Mouse (Mus musculus) liver, postnatal 0 days (tissue): ENCODE measurements around the gene Arl4a. TPM values are rescaled to one million over a fixed set of nuclear protein-coding genes. Genes with fewer than 3 reads are reported as not detected.

Experiments
- ATAC-seq: fragments of 200-750 bp; cut with Nextera tagmentation; 2 replicates; pipeline ENCODE4 v1.8.0; 2017; ENCODE audit warnings: mild to moderate bottlenecking, moderate library complexity
- DNase-seq: peaks from one replicate; pipeline ENCODE4 v3.0.0-alpha.2; 2016
- H3K27ac ChIP-seq: fragments of 300-500 bp; sonication (generic); 2 replicates; pipeline ENCODE4 v1.5.1; 2014; ENCODE audit warnings: antibody characterized with exemption, moderate library complexity, mild to moderate bottlenecking, low read depth
- H3K27me3 ChIP-seq: fragments of 300-500 bp; sonication (generic); 2 replicates; pipeline ENCODE4 v1.6.1; 2014; ENCODE audit warnings: low read length, control low read depth, mixed read lengths; ENCODE audit not compliant: insufficient read depth
- H3K36me3 ChIP-seq: fragments of 300-500 bp; sonication (generic); replicated peaks from 2 replicates; pipeline ENCODE4 v1.6.1; 2014; ENCODE audit warnings: mild to moderate bottlenecking, control low read depth, low read length, moderate library complexity, mixed read lengths; ENCODE audit not compliant: insufficient read depth
- H3K4me1 ChIP-seq: fragments of 300-500 bp; sonication (generic); 2 replicates; pipeline ENCODE4 v1.6.1; 2014; ENCODE audit warnings: antibody characterized with exemption, mild to moderate bottlenecking, control low read depth; ENCODE audit not compliant: insufficient read depth
- H3K4me2 ChIP-seq: fragments of 300-500 bp; sonication (generic); 2 replicates; pipeline ENCODE4 v1.6.1; 2014; ENCODE audit warnings: low read depth, mild to moderate bottlenecking, low read length, moderate library complexity, mixed read lengths
- H3K4me3 ChIP-seq: fragments of 300-500 bp; sonication (generic); 2 replicates; pipeline ENCODE4 v1.5.1; 2014; ENCODE audit warnings: low read depth, low read length
- H3K9ac ChIP-seq: fragments of 300-500 bp; sonication (generic); replicated peaks from 2 replicates; pipeline ENCODE4 v1.6.1; 2014; ENCODE audit warnings: mild to moderate bottlenecking, moderate library complexity
- H3K9me3 ChIP-seq: fragments of 300-500 bp; sonication (generic); 2 replicates; pipeline ENCODE4 v1.6.1; 2016; ENCODE audit warnings: mild to moderate bottlenecking, control low read depth, low read length, mixed read lengths
- CTCF ChIP-seq: sonication (generic); IDR thresholded peaks from 2 replicates; pipeline ENCODE4 v1.5.1; 2016; ENCODE audit warnings: antibody characterized with exemption, low read depth
- EP300 ChIP-seq: IDR thresholded peaks from 2 replicates; pipeline ENCODE4 v1.6.1; 2016; ENCODE audit warnings: antibody characterized with exemption, low read depth, mild to moderate bottlenecking
- WGBS: fragments of 180-500 bp; shearing (Covaris S2); extraction: QIAGEN DNeasy Blood & Tissue Kit; methylation state at CpG from one replicate; pipeline ENCODE4 v1.1.7; 2014; ENCODE audit not compliant: insufficient replicate concordance; 5-methylcytosine and 5-hydroxymethylcytosine counted together
- polyA plus RNA-seq: library from polyadenylated mRNA; unstranded; fragments of >200 nt; fragmentation: Nextera tagmentation; extraction: Ambion mirVana; gene quantifications from 2 replicates; pipeline ENCODE4 v1.2.1, GENCODE M21; 2015

Arl4a gene
- polyA plus RNA-seq, 1 experiment from 2014 or later: 59.9 TPM

- H3K9me3 ChIP-seq: no peaks in the 10 kb centered on the region
- H3K27ac ChIP-seq: no peak overlapping the region
- TF ChIP-seq CTCF (no peak), EP300 (no peak)
- H3K36me3 ChIP-seq: no peaks in the 10 kb centered on the region
- no peak for DNase-seq
- peaks cover 14% of the 10 kb centered on the region for H3K4me1 ChIP-seq
- H3K9ac ChIP-seq: no peak overlapping the region
- no peak overlapping the region for H3K4me3 ChIP-seq
- WGBS: 33% methylated on average over 9 of the region's 9 CpGs
- peak overlapping the region; percentile 38; the same call in 1 of the 2 replicates for H3K4me2 ChIP-seq
- no peaks in the 10 kb centered on the region for H3K27me3 ChIP-seq
- no peak for ATAC-seq
Measured at GRCm38 (mm10) chr12:39998070-39998852, 39.6 kb downstream of the Arl4a start.

DNA sequence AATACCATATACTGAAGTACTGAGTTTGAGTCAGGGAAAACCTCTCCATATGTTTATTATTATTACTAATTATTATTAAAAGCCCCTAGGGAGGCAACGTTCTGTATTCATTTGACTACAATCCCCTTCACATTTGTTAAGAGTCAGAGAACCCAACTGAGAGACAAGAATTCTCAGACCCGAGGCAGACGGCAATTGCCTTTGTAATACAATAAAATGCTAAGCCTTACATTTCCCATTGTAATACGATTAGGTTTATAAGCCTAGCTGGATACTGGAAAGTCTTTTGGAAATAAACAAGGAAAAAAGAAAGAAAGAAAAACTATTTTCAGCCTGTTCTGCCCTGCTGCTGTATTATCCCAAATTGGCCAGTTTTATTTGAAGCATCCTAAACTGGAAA, 40.2 kb downstream of the Arl4a start:
- Histone ChIP-seq H3K4me1 (peaks cover 14% of the 10 kb centered on the region), H3K27ac (no peak overlapping the region), H3K4me3 (no peak overlapping the region), H3K36me3 (no peaks in the 10 kb centered on the region), H3K9ac (no peak overlapping the region), H3K9me3 (no peaks in the 10 kb centered on the region), H3K27me3 (no peaks in the 10 kb centered on the region), H3K4me2 (no peak overlapping the region)
- ATAC-seq: no peak
- DNase-seq: no peak
- TF ChIP-seq EP300 (no peak), CTCF (no peak)
- 72% methylated on average over 4 of the region's 4 CpGs for WGBS

- no peak for TF ChIP-seq CTCF
- TF ChIP-seq EP300: no peak
- Histone ChIP-seq H3K4me2 (no peak overlapping the region), H3K27ac (peak overlapping the region; percentile 3), H3K36me3 (no peaks in the 10 kb centered on the region), H3K9ac (no peak overlapping the region), H3K4me3 (no peak overlapping the region), H3K9me3 (no peaks in the 10 kb centered on the region), H3K27me3 (no peaks in the 10 kb centered on the region), H3K4me1 (peaks cover 14% of the 10 kb centered on the region)
- no peak for DNase-seq
- WGBS: 70% methylated on average over 5 of the region's 5 CpGs
- ATAC-seq: peak; percentile 53
Measured at GRCm38 (mm10) chr12:39996015-39996414, 41.8 kb downstream of the Arl4a start.

GRCm38 (mm10) chr12:39995609-39996008, 42.2 kb downstream of the Arl4a start:
- Histone ChIP-seq H3K4me3 (no peak overlapping the region), H3K36me3 (no peaks in the 10 kb centered on the region), H3K9me3 (no peaks in the 10 kb centered on the region), H3K9ac (no peak overlapping the region), H3K4me2 (no peak overlapping the region), H3K4me1 (peaks cover 14% of the 10 kb centered on the region), H3K27me3 (no peaks in the 10 kb centered on the region), H3K27ac (peak overlapping the region; percentile 52)
- ATAC-seq (peak; percentile 87), DNase-seq (no peak)
- 32% methylated on average over 1 of the region's 1 CpGs for WGBS
- TF ChIP-seq EP300 (peak; percentile 92), CTCF (no peak)

DNA sequence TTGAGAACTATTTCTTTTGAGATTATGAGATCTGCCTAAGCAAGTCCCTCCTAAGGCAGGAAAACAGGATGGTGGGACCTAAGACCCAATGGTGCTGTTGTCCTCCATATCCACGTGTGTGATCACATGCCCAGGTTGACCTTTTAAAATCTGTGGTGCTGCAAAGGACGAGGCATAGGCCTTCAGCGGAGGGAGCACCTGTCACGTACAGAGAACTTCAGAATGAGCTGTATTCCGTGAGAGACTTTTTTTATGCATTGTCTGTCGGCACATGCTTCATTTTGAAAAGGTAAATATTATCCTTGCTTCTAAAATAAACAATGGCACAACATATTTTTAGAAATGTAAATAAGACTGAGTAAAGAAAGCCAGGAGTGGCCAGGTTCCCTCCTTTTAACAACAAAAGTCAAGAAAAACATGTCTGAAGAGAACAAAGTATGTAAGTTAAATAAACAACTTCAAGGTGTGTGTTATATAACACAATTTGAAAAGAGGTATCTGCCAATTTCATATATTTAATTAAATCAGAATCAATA, 45.0 kb downstream of the Arl4a start:
- Histone ChIP-seq H3K9me3 (no peaks in the 10 kb centered on the region), H3K4me2 (no peak overlapping the region), H3K27ac (no peak overlapping the region), H3K27me3 (no peaks in the 10 kb centered on the region), H3K4me3 (no peak overlapping the region), H3K36me3 (no peaks in the 10 kb centered on the region), H3K4me1 (peaks cover 9% of the 10 kb centered on the region), H3K9ac (no peak overlapping the region)
- ATAC-seq (peak; percentile 9; the same call in 1 of the 2 replicates), DNase-seq (no peak)
- TF ChIP-seq EP300: no peak
- TF ChIP-seq CTCF: no peak
- WGBS: 55% methylated on average over 6 of the region's 6 CpGs

DNA sequence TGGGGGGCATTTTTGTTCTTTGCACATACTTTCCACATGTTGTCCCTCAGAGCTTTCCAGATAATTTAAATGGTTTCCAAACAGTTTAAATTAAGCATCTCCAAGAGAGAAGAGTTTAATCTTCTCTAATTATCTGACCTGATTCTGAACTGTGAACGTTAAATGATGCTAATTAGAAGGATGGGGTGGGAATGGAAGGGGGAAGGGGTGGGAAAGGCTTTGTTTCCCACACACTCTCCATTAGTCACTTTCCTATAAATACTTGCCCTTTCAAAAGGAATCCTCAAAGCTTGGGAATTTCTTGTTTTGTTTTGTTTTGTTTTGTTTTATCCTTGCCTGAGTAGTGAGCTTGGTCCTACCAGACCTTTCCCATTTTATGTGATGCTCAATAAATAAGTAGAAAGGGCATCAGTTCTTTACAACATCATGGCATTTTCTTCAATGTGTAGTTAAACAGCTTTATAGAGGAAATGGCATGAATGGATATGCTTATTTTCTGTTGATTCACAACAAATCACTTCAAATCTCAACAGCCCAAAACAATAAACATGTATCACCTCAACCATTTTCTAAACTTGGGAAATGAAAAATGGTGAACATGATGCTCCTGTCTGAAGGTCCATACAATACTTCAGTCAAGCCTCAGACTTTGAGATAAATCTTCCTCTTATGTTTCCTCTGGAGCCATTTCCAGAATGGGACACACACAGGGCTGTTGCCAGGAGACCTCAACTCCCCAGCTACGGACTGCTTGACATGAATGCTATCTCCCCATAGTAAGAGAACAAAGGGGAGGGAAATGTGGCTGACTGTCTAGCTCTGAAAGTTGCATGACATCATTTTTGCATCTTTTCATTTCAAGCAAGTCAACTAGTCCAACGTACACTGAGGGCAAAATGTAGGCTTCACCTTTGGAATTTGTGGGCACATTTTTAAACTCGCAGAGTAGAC, 46.7 kb downstream of the Arl4a start:
- 68% methylated on average over 4 of the region's 4 CpGs for WGBS

More for the DNA sequence above, 46.7 kb downstream of the Arl4a start:
- no peak for ATAC-seq
- Histone ChIP-seq H3K9ac (no peak overlapping the region), H3K9me3 (no peaks in the 10 kb centered on the region), H3K4me1 (peaks cover 6% of the 10 kb centered on the region), H3K27ac (no peak overlapping the region), H3K36me3 (no peaks in the 10 kb centered on the region), H3K27me3 (no peaks in the 10 kb centered on the region), H3K4me3 (no peak overlapping the region), H3K4me2 (no peak overlapping the region)
- no peak for DNase-seq
- TF ChIP-seq EP300: no peak
- no peak for TF ChIP-seq CTCF
